Mouse (Mus musculus) olfactory bulb, adult 2 months (tissue): ENCODE measurements at regions not wholly inside any gene's neighbourhood (a gene's known extent, or its start where the extent isn't known, plus 50 kb on each side); places are given as distances from the start of the nearest gene placed in this dataset.
"Not testable (repeated sequence)": the region's sequence is repeated elsewhere in the genome, so short reads cannot be mapped to it uniquely, and the experiment has no call there.

Experiments used
- CTCF ChIP-seq: fragments of 200-500 bp; IDR thresholded peaks from 2 replicates; pipeline ENCODE4 v1.5.1; 2012; ENCODE audit warnings: low read depth, mild to moderate bottlenecking, low read length, moderate library complexity; ENCODE audit not compliant: insufficient read depth
- POLR2A ChIP-seq: fragments of 200-500 bp; IDR thresholded peaks from 2 replicates; pipeline ENCODE4 v1.6.1; 2012; ENCODE audit warnings: mild to moderate bottlenecking, low read depth, low read length, moderate library complexity; ENCODE audit not compliant: insufficient read depth

GRCm38 (mm10) chr8:20123545-20123944 is 220.4 kb downstream of the Gm31371 start:
- TF ChIP-seq CTCF, POLR2A: not testable (repeated sequence)
